Mouse (Mus musculus): ENCODE results near the gene Pigw. TPM values are rescaled to one million over a fixed set of nuclear protein-coding genes. Genes with fewer than 3 reads are reported as not detected.

The Pigw gene
- total RNA-seq (2021), result 1 to 10 TPM; 6.3 to 7.7 TPM
- long read RNA-seq, experiment 1, partial matches to known transcripts, result 0 of 2 reads
- long read RNA-seq, experiment 1, other reads (novel, unspliced or antisense), result 0 of 2 reads
- long read RNA-seq, experiment 2, partial matches to known transcripts, result 0 of 1 reads
- long read RNA-seq, experiment 2, other reads (novel, unspliced or antisense), result 1 of 1 reads

DNA sequence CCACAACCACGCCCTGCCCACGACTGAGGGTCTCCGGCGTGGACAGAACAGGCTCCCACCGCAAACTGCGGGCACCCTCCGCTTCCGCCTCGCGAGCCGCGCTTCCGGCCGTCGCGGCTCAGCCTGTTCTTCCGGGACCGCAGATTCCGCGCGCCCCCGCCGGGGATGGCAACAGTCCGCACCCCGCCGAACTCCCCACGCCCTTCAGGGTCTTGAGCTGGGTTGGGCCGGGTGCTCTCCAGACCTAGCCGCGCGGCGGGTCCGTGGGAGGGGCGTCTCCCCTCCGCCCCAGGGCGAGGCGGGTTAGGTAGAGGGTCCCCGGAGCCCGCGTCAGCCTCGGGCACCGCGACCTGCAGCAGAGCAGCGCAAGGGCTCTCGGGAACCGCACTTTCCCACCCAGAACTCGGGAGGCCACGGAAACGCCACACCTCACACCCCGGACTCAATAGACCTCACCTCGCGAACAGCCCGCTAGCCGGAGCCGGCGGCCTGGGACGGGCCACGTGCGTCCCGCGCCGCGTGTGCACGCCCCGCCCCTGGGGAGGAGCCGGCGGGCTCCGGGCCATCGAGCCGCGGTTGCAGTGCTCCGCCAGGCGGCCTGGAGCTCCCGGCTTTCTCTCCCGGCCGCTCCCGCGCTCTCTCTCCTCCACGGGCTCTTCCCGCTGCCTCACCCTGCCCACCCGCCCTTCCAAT is at the start of gene Pigw, which contains the start of gene Myo19:
TSS of gene Pigw (minus strand) at position 514 of the 693 bp plus-strand sequence.
TSS of gene Myo19 (plus strand) at position 377 of the 693 bp plus-strand sequence.
- peak; percentile 89 for DNase-seq

DNA sequence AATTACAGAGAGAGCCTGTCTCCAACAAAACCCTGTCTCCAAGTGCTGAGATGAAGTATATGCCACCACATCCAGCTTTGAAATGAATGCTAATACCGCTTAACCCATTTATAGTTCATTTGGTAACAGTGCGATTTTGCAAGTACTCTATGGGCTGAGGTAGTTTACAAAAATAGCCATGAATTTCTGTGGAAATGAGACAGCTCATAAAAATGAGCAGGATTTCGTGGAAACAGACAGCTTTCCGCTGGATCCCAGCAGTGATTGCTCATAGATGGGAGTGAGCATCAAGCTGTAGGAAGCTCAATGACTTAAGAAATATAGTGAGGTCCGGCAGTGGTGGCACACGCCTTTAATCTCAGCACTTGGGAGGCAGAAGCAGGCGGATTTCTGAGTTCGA is 40.9 kb upstream of the Pigw start:
- no peak for DNase-seq

DNA sequence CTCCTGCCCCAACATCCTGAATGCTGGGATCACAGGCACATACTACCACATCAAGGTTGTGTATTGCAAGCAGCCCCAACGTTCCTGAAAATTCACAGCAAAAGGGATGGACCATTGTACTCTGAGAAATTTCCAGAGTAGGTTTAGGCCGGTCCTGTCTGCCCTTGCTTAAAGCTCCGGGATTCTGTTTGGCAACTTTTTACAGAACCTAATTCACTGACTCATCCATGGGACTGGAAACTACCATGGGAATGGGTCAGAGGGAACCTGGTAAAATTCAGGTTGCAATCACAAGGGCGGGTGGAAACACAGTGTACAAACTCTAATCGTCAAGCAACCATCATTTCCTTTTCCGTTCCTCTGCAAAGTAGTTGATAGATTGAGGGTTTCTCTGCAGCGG is 39.9 kb upstream of the Pigw start:
- DNase-seq, result no peak

DNA sequence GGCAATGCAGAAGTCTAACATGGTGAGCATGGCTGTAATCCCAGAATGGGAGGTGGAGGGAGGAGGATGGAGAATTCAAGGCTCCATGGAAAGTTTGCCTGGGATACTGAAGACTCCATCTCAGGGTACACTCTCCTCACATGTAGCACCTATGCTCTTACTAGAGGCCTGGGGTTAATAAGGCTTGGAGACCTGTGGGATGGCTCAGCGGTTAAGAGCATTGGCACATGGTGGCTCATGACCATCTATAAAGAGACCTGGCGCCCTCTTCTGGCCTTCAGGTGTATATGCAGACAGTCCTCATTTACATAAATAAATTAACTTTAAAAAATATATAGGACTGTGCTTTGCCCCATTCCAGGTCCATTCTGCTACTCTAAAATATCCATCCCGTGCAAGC is 39.2 kb upstream of the Pigw start:
- peak; percentile 36 for DNase-seq

DNA sequence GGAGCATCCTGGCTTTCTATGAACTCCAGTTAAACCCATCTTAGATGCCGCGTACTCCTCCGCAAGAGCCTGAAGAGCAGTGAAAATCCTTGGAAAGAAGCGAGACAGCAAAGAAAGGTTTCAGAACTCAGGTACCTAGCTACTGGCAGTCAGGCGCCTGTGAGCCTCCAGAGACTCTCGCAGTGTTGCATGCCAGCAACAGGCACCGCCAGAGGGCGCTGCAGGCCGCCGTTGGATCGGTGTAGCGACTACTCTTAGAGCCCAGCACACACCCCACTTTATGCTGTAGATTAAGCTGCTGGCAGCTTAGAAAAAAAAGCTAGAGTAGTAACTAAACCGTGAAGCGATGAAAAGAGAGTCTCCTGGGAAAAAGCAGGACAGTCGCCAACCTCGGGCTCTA is 38.3 kb upstream of the Pigw start:
- peak; percentile 91 for DNase-seq

DNA sequence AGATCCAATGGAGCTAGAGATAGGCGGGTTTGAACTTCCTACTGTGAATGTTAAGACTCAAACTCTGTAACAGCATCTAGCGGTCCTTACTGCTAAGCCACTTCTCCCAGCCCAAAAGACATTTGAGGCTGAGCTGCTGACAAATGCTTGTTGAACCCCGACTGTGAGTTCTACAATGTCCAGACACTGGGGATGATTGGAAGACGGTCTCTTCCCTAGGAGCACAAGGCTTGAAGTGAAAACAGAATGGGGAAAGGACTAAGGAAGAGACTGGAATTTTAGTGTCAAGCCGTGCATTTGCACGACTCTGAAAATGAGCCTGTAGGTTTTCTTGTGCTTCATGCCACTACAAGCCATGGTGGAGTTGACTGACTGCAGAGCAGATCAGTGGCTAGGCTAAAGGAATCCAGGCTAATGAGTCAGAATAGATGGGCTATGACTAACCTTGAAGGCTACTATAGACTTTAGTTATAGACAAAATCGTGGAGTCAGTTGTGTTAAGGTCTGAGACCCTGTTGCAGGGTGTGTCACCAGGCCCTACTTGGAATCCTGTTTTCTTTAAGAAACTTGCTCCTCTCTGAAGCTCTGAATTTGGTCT is 36.7 kb upstream of the Pigw start:
- DNase-seq, result no peak

DNA sequence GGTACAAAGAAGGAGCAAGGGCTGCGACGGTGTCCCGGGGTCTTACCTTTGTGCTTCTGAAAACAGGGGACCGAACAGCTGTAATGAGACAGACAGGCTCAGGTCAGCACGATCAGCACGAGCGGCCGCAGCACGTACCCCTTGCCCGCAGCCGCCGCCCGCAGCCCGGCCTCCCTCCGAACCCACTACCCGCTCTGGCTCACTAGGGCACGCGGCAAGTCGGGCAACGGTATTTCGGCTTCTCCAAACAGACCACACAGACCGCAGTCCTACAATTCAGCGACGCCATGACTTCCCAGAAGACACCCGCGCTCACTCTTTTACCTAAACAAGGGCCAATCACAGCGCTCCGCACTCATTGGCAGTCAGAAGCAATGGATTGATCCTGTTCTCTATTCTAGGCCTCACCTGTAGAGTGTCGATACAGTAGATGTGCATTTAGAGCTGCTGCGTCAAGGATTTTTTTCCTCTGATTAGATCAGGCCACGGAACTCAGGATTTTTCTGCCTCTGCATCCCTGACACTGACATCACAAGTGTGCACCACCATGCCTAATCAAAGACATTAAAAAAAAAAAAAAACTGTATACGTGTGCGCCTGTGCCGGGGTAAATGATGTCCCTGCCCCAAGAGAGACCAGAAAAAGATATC is 36.1 kb upstream of the Pigw start, which contains the start of gene Znhit3:
TSS of gene Znhit3 (minus strand) at position 314 of the 650 bp plus-strand sequence.
- peak; percentile 67 for DNase-seq

DNA sequence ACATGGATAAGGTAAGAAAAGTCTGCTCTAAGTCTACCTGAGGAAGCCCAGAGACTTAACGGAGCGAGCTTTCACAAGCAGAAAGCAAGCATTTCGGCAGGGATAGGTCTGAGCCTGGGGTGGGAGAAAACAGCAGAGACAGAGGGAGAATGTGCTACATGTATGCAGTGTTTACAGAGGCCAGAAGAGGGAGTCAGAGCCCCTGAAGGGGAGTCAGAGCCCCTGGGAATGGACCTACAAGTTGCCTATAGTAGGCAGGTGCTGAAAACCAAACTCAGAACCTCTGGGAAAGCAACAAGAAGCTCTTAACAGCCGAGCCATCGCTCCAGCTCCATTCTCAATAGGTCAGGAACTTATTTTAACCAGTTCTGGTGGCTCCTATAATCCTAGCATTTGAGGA is 34.6 kb upstream of the Pigw start:
- DNase-seq, result no peak

DNA sequence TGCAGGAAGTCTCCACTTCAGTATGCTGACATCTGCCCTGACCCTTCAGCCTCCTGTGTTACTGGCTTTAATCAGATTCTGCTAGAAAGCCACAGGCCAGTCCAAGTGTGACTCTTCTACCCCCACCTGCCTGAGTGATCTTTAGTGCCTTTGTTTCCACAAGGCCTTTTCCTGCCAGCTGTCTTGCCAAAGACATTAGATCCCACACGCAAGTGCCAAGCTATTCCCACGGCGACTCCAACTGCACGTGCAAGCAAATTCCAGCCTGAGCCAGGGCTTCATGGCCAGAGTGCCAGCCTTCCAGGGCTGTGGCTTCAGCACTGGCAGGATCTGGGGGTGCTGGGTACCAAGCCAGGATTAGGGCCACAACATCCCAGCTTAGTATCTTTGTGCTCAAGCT is 30.3 kb upstream of the Pigw start:
- DNase-seq, result no peak

DNA sequence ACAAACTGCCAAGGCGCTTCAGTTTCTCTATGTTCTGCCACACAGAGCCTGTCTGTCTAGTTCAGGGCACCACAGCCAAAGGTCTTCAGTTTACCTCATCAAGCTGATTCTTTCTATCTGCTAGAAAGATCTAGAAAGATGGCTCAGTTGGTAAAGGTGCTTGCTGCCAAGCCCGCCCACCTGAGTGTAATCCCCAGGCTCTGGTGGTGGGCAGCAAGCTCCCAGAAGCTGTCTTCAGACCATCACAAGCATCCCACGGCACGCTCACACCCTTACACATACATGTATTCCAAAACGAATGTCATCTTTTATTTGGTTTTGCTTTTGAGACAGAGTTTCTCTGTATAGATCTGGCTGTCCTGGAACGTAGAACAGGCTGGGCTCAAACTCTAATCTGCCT is 28.4 kb upstream of the Pigw start:
- no peak for DNase-seq

DNA sequence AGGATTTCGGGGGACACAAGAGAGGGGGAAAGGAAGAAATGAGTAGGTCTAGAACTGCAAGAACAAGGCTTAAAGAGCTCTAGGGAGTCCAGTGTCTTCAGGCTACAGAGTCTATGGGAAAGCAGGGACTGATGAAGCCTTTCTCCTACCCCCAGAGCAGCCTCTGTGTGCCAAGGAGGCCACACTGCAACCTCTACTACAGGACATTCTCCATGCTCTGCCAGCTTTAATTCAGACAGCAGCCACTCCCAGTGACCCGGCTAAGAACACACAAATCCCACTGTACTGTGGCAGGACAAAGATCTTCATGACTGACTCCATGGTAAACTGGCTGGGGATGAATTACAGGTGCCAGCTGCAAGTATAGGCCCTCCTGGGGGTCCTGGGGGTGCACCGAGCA is 27.0 kb upstream of the Pigw start:
- no peak for DNase-seq

DNA sequence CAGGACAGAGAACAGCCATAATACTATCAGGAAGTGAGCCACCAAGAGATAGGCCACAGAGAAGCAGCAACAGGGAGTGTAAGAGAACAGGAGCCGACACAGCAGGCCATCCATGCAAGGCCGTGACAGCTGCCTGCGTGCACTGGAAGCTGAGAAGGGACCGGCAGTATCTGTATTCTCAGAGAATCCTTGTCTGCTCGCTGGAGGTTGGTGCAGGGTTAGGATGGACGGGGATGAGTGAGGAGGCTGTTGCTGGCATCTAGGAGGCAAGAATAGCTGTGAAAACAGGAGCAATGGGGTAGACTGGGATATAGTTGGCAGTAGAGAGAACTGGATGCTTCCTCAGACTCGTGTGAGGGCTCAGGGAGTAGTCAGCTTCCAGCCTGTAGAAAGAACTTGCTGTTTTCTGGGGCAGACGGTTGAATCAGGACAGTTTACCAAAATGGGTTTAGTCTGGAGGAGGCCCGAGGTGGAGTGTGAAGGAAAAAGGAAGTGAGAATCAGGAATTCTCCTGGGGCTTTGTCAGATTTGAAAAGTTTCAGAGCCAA is 24.6 kb upstream of the Pigw start:
- DNase-seq, result no peak

DNA sequence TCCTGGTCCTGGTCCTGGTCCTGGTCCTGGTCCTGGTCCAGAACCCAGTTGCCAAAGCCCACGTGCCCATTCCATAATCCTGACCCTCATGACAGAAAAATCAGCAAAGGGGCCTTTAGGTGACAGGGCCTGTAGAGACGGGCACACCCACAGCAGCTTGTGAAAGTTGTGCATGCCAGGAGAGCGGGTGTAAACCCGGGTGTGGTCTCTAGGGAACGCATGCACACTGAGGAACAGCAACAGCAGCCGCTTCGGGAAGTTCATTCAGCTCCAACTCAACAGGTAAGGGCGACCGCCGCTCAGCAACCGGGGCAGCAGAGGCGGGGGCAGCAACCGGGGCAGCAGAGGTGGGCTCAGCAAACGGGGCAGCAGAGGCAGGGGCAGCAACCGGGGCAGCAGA is 13.0 kb upstream of the Pigw start:
- DNase-seq, result no peak

DNA sequence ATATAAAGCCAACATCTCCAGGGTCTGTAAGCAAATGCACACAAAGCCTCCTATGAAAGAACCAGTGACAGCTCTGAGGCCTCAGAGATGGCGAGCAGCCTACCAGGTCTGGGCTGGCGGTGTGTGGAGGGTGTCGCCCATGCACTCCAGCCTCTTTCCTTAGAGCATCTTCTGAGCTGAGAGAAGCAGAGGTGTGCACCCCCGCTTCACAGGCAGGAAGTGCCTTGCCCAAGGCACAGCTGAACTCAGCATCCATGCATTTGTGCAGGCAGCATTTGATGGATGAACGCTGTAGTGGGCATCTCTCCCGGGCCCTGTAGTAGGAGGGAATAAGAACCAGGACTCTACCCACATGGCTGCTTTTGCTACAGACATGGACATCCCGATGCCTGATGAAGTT is 11.6 kb upstream of the Pigw start:
- DNase-seq, result no peak

DNA sequence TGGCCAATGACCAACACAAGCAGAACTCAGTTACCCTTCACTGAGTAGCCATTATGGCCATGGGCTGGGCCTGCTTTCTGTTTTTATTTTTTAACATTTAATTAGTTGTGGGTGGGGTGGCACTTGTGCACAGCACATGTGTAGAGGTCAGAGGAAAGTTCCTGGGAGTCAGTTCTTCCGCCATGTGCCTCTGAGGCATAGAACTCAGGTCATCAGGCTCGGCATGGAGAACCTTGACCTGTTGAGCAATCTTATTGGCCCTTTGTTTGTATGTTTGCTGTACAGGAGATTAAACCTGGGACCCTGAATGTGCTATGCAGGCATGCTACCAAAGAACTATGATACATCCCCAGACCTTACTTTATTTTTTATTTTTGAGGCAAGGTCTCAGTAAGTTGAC is 9.4 kb upstream of the Pigw start:
- no peak for DNase-seq

DNA sequence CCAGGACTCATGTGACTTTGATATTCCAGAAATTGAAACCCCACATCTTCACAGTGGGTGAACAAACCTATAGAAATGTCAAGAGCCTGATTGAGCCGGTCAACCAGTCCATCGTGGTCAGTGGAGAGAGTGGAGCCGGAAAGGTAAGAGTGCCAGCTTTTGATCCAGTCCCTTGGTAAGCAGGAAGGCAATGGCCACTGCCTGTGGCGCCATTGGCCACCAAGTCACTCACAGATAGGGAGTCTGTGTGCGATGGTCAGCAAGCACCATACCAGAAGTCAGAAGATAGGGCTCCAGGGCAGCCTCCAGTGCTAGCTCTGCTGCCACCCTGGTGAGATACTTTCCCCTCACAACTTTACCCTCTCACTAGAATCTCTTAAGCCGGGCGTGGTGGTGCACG is 7.9 kb upstream of the Pigw start:
- no peak for DNase-seq

DNA sequence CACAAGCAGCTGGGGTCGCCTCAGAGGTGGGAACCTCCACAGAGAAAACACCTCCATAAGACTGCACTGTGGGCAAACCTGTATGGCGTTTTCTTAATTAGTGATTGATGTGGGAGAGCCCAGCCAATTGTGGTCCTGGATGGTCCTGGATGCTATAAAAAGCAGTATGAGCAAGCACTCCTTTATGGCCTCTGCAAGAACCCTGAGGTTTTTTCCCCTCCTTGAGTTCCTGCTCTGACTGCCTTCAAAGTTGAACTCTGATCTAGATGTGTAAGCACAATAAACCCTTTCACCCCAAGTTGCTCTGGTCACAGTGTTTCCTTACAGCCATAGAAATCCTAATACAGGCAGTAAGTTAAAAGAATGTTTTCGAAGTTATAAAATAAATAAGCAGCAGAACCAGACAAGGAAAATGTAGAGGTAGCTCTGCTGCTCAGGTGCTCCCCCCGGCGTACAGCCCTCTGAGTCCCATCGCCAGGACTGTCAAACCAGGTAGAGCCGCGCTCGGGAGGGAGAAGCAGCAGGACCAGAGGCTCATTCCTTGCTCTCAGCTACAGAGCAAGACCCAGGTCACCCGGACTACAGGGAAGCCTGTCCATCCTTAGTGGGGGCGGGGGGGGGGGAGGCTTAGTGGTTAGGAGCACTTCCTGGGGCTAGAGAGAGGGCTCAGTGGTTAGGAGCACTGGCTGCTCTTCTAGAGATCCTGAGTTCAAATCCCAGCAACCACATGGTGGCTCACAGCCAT is 6.9 kb upstream of the Pigw start:
- no peak for DNase-seq

DNA sequence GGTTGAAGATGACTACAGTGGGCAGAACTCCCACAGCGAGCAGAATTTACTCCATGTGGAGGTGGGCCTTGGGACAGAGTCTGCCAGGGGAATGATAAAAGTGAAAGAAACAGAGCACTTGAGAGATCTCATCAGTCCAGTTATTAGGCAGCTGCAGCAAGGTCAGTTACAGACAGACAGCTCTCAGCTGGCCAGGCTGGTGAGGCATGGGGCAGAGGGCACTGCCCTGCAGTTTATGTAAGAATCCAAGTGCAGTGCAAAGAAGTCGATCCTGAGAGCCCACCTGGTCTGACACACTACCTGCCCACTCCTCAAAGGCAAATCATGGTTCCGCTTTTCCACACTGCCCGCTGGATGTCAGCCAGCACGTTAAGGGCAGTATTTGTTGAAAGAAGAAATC is 6.2 kb upstream of the Pigw start:
- no peak for DNase-seq

DNA sequence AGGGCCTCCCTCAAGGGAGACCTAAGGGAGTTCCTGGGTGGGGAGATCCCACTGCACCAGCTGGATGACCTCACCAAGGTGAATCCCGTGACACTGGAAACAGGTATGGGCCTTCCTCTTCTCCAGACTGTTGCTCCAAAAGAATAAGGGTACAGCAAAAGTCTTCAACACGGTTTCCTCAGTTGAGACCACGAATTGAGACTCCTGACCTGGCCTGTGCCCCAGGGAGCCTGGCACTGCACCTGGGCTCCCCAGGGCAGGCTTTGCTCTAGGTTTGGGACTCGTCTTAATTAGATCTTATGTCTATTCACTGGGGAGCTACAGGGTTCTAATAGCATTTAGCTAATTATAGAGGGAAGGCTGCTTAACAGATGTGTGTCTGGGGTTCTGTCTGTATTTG is 5.2 kb upstream of the Pigw start:
- DNase-seq, result no peak

DNA sequence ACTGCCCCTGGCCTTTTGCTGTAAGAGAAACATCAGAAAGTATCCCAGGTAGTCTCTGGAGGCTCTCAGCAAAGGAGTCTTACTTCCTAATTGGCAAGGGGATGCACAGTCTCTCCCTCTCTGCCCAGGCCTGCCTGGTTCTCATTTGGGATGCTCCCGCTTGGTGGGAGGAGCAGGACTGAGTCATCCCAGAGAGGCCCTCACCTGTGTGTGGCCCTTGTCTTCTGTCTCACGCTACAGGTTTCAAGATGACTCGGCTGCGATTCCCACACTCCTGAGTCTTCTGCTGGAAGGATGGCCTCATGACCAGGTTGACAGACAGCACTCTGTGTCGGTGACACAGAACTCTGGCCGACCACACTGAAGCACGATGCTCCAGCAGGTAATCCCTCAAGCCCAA is 2.3 kb upstream of the Pigw start:
- no peak for DNase-seq

DNA sequence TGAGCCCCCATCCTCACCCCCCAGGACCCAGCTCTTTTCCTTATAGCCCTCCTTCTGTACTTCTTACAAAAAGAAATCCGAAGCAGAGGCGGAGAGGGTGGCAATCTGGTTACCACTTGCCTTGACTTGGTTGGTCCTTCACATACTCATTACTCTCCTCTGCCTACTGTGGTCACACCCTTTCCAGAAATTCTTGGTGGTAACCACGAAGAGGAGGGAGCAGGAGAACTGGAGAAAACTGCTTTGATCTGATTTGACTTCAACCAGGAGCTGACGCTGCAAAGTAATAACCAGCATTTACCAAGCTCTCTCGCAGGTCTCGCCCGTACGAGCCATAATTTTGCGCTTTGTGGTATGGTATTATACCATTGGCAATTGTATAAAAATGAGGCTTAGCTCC is 886 bp upstream of the Pigw start:
- no peak for DNase-seq

DNA sequence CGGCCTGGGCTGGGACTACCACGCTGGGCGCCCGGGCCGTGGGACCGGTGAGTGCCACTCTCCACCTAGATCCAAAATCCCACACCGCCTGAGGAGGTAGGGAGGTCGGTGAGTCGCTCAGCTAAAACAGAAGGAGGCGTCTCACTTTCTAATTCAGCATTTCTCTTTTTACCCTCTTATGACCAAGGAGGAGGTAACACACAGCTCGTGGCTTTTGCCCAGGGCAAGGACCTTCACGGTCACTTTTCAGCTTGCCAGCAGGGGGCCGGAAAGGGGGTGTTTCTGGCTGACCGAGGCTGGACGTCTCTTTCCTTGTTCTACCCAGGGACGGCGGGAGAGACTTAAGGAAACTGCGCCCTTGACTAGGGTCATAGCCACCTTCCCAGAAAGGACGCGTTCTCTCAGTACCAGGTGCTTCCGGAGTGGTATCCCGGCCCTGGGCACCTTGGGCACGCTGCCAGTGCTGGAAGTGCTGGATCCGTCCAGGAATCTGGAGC is 428 bp upstream of the Pigw start:
- DNase-seq, result peak; percentile 52

Data from gastrocnemius, postnatal 10 days (tissue).